Mouse (Mus musculus): ENCODE results near the gene Nudt4.

- TF ChIP-seq MAFK (IDR thresholded peaks at IDR 0.05; ENCODE audit: insufficient read depth, low read depth, low read length): no peak
- no peak for TF ChIP-seq CHD2 (IDR thresholded peaks at IDR 0.05; ENCODE audit: low read depth, low read length)
- no peak for TF ChIP-seq ZC3H11A (IDR thresholded peaks at IDR 0.05; ENCODE audit: borderline replicate concordance, low read depth, low read length)
- TF ChIP-seq ZNF384 (IDR thresholded peaks at IDR 0.05; ENCODE audit: low read depth, low read length): no peak
- TF ChIP-seq HCFC1 (IDR thresholded peaks at IDR 0.05; ENCODE audit: borderline replicate concordance, insufficient read depth, low read length): no peak
These were observed 25.2 kb upstream of the Nudt4 start for GRCm38 (mm10) chr10:95589196-95589595.
